Mouse (Mus musculus) sigmoid colon, adult 10 weeks (tissue): Measurements from ENCODE around the gene Igsf23. TPM values are rescaled to one million over a fixed set of nuclear protein-coding genes. Genes with fewer than 3 reads are reported as not detected.

Experiments used
- polyA plus RNA-seq: library from polyadenylated mRNA; stranded (reverse); fragments of 350-450 nt; fragmentation: Illumina TruSeq; extraction: RNeasy Lipid Tissue Mini Kit (QIAGEN cat#74804); gene quantifications from one replicate; pipeline ENCODE4 v1.2.3, GENCODE M21; 2014; ENCODE audit warnings: low read depth, low replicate concordance

Gene Igsf23
- polyA plus RNA-seq: 1.5 TPM

DNA sequence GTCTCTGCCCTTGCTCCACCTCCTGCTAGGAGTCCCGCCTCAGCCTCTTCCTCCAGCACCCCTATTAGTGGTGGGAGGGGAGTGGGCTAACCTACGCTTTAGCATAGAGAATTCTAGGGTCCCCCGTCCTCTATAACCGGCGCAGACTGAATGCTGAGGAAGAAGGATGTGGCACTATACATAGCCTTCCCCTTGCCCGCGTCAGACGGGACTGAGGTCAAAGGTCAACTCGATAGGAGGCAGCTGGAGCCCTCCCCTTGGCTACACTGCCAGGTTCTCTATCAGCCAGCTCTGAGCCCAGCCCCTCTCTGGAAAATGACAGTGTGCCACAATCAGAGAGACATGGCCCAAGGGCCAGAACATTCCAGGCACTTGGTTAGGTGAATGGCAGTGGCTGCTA is at the start of gene Igsf23:
Gene Igsf23 (minus strand): TSS at position 168 of the 400 bp plus-strand sequence.

GRCm38 (mm10) chr7:19991165-19991564 is 40.6 kb upstream of the Igsf23 start, which contains the start of gene Nlrp9b:
Gene Nlrp9b, plus strand, starts transcription at chr7:19991465.

GRCm38 (mm10) chr7:19964985-19965579 is 14.5 kb upstream of the Igsf23 start, which contains the start of gene Ceacam20:
Gene Ceacam20, plus strand, starts transcription at chr7:19965412.

DNA sequence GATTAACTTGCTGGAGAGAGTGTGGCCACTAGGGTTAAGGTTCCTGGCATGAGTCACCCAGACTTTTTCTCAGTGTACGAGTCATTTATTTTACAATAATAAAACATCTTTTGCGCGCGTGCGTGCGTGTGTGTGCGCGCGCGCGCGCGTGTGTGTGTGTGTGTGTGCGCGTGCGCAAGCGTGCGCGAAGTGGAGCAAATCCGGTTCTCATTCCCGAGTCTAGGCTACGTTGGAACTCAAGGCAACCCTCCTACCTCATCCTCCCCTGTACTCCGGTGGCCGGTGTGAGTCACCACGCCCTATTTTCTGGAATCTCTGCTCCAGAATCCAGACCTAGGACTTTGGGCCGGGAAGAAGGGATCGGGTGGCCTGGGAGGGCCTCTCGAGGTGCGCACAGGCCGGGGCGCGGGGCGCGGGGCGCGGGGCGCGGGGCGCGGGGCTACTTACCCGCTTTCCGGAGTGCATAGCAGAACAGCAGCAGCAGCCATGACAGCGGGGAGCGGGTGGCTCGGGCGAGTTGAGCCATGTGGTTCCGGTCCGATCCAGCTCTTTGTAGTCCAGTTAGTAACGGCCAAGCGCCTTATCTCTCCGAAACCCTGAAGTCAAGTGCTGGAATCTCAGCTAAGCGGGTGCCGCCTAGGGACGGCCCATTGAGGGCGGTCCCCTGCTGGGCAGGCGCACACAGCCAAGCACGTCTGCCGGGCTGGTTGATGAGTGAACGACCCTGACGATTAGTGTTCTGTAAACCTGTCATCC is 29.9 kb downstream of the Igsf23 start, which contains the start of gene Pvr:
Gene Pvr (minus strand): TSS at position 655 of the 756 bp plus-strand sequence.

GRCm38 (mm10) chr7:19887849-19888248 is 62.7 kb downstream of the Igsf23 start, which contains the start of gene Ceacam19:
Gene Ceacam19, minus strand, starts transcription at chr7:19887965.

Other genes with a start within 250 kb of the Igsf23 start
- gene Tomm40, start 235.3 kb downstream of the Igsf23 start, polyA plus RNA-seq: 0.82 TPM
- 5.2 TPM for gene Nectin2, start 200.3 kb downstream of the Igsf23 start, polyA plus RNA-seq
- not detected for gene Bcam, start 179.7 kb downstream of the Igsf23 start, polyA plus RNA-seq
- 5.7 TPM for gene Cblc, start 153.9 kb downstream of the Igsf23 start, polyA plus RNA-seq
- 1.9 TPM for gene Bcl3, start 128.0 kb downstream of the Igsf23 start, polyA plus RNA-seq
- not detected for gene Gm19345, start 98.8 kb downstream of the Igsf23 start, polyA plus RNA-seq
- not detected for gene Ceacam16, start 89.5 kb downstream of the Igsf23 start, polyA plus RNA-seq
- not detected for gene Ceacam19, start 62.8 kb downstream of the Igsf23 start, polyA plus RNA-seq
- 27.6 TPM for gene Pvr, start 29.6 kb downstream of the Igsf23 start, polyA plus RNA-seq
- gene Ceacam20, start 14.7 kb upstream of the Igsf23 start, polyA plus RNA-seq: 112 TPM
- gene Nlrp9b, start 40.7 kb upstream of the Igsf23 start, polyA plus RNA-seq: 233 TPM
- gene Vmn1r91, start 148.9 kb upstream of the Igsf23 start, polyA plus RNA-seq: 0.76 TPM
- not detected for gene Gm16442, start 171.8 kb upstream of the Igsf23 start, polyA plus RNA-seq
- gene Vmn1r93, start 188.3 kb upstream of the Igsf23 start, polyA plus RNA-seq: not detected
- not detected for gene Vmn1r94, start 217.6 kb upstream of the Igsf23 start, polyA plus RNA-seq
- gene Vmn1r95, start 243.0 kb upstream of the Igsf23 start, polyA plus RNA-seq: not detected